Comparison of ENCODE assay signal across 18 mouse cellular contexts in the genomic region with DNA sequence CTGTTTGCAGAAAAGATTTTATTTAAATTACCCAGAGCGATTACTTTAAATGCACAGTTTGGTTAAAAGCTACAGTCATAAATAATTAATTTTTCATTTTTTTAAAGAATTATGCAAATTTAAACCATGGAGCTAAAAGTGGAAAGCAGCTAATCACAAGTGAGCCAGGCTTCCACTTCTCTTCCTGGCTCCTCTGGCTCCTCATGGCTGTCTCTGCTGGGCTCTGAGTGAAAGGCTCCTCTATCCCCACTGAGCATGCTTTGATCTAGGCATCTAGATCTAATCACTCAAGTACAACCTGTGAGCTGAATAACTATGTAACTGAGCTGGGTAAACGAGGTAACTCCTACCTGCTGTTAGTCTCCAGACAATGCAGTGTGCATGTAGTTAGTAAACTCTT.
"Had no signal": no experiment of that assay in that cellular context is flagged by ENCODE, and none has a peak within 500 bp of the region (broad histone marks: within the 10 kb centered on the region; RNA-seq: fewer than 3 reads in every experiment).

No protein-coding gene starts in this region.

- H3K4me3 ChIP-seq: layer of hippocampus, adult 2 months; left cerebral cortex, adult 2 months; liver, embryonic 13.5 days; midbrain, embryonic 13.5 days; myocyte; neural tube, embryonic 13.5 days; stomach, embryonic 15.5 days had no signal

- H3K4me2 ChIP-seq: liver, embryonic 13.5 days; lung, embryonic 14.5 days; midbrain, embryonic 13.5 days; neural tube, embryonic 13.5 days; stomach, embryonic 15.5 days had no signal

- DNase-seq: kidney, adult 9 months; kidney, postnatal 14 days; layer of hippocampus, adult 9-11 months; layer of hippocampus, postnatal 36 days; liver, embryonic 13.5 days; lung, embryonic 14.5 days; retina, postnatal 1 day; right cerebral cortex, postnatal 25 days; spleen, adult 18-20 months; thymus, postnatal 25 days had no signal

- H3K27ac ChIP-seq: layer of hippocampus, adult 2 months; left cerebral cortex, adult 2 months; liver, embryonic 13.5 days; macrophage; midbrain, embryonic 13.5 days; neural tube, embryonic 13.5 days; stomach, embryonic 15.5 days had no signal

- H3K27me3 ChIP-seq: liver, embryonic 13.5 days; midbrain, embryonic 13.5 days; neural tube, embryonic 13.5 days; stomach, embryonic 15.5 days had no signal

- H3K9me3 ChIP-seq: liver, embryonic 13.5 days; midbrain, embryonic 13.5 days; neural tube, embryonic 13.5 days; stomach, embryonic 15.5 days had no signal

- H3K4me1 ChIP-seq: liver, embryonic 13.5 days; neural tube, embryonic 13.5 days; stomach, embryonic 15.5 days had no signal

- H3K9ac ChIP-seq: liver, embryonic 13.5 days; lung, embryonic 14.5 days; midbrain, embryonic 13.5 days; neural tube, embryonic 13.5 days; stomach, embryonic 15.5 days had no signal

- ATAC-seq: lung, postnatal 0 days; midbrain, embryonic 13.5 days had no signal

- H3K36me3 ChIP-seq: liver, embryonic 13.5 days; midbrain, embryonic 13.5 days; neural tube, embryonic 13.5 days; stomach, embryonic 15.5 days had no signal
